Mouse (Mus musculus) retina, embryonic 14.5 days (tissue): Measurements from ENCODE around the gene Dedd2.

Experiments
- DNase-seq: peaks from one replicate; pipeline ENCODE4 v3.0.0-alpha.2; 2015; ENCODE audit warnings: low spot score

Gene Dedd2

DNA sequence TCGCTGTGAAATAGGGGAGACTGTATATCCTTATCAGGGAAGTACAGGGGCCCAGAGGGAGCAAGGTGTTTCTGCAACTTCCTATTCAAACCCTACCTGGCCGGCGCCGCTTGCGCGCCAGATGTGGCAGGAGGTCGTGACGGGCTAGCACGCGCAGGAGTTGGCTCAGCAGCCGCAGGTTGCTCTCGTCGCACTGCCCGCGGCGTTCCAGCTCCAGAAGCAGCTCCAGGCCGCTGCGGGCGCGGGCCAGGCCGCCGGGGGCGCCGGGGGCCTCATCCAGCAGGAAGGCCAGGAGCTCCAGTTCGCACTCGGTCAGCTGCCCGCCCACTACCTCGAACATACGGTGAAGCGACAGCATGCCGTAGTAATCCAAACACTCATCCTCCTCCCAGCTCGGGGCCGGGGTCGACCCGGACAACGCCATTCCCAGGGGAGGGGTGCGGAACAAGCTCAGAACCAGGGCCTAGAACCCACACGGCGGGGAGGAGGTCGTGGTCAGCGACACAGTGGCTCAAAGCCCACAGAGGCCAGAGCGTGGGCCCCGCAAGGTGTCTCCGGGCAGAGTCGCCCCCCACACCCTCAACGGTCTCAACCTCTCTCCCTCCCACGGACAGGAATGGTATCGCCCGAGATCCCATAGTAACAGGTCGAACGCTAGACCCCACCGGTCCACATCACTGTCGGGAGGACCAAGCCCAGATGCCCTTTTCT lies 1.6 kb downstream of the Dedd2 start:
- peak; percentile 86 for DNase-seq

- no peak for DNase-seq
Measured at GRCm38 (mm10) chr7:25217653-25218395, 2.6 kb downstream of the Dedd2 start.

GRCm38 (mm10) chr7:25214172-25214571 lies 6.2 kb downstream of the Dedd2 start:
- DNase-seq: no peak

GRCm38 (mm10) chr7:25213099-25213498 lies 7.3 kb downstream of the Dedd2 start:
- DNase-seq: no peak

DNA sequence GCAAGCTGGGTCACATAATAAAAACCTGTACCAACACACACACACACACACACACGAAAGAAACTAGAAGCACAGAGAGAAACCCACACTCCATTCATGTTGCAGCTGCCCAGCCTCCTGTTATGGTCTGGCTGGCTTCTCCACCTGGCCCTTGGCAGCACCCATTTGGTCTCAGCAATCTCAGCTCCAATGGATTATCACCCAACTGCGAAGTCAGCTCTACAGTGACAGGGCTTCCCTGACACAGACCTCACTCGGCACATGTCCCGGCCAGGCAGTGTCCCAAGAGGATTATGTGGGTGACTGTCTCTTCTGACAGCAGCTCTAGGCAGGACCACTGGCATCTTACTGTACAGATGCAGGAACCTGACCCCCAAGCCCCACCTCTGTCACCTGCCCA lies 9.9 kb downstream of the Dedd2 start:
- no peak for DNase-seq

GRCm38 (mm10) chr7:25209161-25209622 lies 11.2 kb downstream of the Dedd2 start:
- no peak for DNase-seq

DNA sequence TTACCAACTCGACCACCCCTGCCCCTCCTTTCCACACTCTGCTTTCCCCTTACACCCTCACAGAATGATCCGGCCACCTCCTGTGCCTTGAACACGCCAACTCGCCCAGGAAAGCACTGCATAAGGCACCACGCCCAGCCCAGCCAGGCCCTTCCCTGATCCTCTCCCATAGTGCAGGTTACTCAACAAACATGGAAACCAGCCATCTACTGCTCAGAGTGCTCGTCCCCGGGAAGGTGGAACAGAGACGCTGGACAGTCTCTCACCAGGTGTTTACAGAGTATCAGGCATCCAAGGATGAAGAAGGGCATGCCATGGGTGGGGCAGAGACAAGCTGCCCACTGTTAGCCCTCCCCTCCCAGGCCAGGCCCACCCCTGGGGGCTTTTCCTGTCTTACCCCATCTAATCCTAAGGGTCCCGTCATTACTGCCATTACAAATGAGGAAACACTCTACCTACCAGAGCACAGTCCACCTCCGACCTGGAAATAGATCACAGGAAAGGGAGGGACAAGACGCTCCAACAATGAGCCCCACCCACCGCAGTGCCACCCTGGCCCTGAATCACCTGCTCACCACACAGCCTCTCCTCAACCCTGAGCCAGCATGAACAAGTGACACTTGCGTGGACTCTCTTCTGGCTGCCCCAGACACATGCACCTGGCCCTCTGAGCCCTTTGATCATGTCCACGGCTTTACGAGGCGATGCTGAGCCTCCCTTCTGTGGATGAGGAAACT lies 14.2 kb downstream of the Dedd2 start:
- no peak for DNase-seq

DNA sequence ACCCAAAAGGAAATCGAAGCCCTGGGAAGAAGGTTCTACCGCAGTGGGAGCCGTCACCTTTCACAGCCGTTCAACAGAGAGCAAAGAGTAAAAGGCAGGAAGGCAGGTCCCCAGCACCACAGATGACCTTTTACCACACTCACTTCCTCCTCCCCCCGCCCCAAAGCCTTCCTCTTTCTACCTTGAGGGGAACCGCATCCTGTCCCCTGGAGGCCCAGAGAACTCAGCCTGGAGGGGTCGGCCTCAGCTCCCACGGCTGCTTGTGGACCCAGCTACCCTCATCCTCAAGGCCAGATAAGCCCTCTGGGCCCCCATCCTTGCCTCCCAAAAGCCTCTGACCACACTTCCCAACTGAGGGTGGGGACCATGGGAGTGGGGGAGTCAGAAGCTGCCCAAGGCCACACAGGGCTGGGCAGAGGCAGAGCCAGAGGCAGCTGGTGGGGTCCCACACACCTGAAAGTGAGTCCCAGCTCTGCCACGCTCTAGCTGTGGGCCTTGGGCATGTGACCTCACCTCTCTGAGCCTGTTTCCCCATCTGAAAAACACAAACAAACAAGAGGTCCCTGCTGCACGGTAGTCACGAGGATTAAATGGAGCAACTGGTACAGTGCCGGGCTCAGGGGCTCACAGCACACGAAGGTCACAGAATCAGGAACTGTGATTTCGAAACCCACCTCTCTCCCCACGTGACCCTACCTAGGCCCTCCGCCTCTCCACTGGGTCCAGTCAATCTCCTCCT lies 14.9 kb downstream of the Dedd2 start:
- DNase-seq: no peak

DNA sequence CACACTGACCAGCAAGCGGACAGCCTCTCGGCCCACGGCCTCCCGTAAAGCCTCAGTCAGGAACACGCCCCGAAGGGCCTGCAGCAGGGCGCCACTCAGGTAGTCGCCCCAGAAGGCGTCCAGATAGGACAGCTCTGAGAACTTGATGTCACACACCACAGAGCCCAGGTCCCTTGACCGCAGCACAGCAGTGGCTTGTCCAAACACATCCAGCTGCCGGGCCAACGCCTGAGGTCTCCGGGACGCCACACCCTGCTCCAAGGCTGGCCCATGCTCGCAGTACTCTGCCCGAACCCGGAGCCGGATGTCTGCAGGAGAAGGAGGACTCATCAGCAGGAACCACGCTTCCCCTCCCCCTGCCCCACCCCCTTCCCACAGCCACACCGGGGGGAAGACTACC lies 16.8 kb downstream of the Dedd2 start:
- no peak for DNase-seq

DNA sequence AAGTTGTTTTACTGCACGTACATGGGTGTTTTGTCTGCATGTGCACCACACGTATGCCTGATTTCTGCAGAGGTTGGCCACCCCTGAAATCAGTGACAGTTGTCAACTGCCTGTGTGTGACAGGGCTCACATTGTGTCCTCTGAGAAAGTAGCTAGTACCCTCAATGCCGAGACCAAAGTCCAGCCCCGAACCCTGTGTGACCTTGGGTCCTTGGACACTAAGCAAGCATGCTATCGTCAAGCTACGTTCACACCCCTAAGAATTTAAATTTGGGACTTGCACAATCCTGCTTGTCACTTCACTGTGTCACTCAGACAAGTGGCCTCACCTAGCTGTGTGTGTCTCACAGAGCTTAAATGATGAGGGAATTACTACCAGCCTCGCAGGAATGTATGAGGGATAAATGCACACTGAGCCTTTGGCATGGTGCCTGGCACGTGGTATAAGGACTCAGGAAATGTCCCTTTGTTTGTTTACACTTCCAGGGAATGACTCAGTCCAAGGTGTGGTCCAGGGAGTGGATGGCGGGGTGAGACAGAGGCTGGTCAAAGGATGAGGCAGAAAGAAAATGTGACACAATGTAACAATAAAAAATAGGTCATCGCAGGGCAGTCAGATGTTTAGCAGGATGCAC lies 22.9 kb downstream of the Dedd2 start:
- DNase-seq: no peak

DNA sequence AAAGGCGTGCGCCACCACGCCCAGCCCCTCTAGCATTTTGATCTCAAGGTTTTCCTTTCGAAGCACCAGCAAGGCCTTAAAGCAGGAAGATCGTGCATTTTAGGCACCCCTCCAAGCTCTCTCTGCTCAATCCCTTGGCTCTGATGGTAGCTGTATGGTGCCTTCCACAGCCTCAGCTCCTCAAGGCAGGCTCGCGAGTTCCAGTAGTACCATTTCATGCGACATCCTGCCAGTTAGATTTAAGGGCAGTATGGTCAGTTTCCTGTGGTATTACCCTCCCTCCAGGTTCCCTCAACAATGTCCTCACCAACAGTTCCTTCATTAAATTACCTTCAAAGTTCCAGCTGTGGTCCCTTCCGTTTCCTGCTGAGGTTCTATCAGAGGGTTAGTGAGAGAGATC lies 24.3 kb downstream of the Dedd2 start:
- DNase-seq: no peak

DNA sequence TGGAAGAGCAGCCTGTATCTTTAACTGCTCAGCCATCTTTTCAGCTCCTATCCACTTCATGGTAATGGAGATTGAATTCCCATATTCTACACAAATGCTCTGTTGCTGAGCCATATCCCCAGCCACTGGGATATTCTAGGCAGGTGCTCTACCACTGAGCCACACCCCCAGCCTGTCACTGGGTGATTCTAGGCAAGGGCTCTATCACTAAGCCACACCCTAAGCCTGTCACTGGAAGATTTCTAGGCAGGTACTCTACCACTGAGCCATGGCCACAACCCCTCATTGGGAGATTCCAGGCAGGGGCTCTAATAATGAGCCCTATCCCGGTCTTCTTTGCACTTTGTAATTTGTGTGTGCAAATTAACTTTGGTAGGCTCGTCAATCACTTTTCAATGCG lies 25.3 kb downstream of the Dedd2 start:
- DNase-seq: no peak

DNA sequence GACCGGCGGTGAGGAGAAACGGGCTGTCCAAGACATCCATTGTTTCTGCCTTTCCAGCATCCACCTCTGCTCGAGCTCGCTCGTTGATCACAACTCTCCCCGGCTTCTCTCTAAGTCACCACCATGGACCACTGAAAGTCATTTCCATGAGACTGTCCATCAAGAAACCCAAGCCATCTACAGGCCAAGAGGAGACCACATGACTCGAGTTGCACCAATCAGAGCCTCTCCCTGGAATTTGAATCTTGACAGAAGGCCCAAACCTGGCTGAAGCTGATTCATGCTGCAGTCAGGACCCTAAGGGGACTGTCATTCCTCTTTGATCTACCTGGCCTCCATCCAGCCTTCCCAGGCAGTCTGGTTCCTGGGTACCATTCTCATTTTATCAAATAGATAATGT lies 28.3 kb downstream of the Dedd2 start:
- DNase-seq: no peak

GRCm38 (mm10) chr7:25190806-25191205 lies 29.6 kb downstream of the Dedd2 start:
- no peak for DNase-seq

GRCm38 (mm10) chr7:25187662-25188650 lies 32.5 kb downstream of the Dedd2 start:
- DNase-seq: peak; percentile 97

DNA sequence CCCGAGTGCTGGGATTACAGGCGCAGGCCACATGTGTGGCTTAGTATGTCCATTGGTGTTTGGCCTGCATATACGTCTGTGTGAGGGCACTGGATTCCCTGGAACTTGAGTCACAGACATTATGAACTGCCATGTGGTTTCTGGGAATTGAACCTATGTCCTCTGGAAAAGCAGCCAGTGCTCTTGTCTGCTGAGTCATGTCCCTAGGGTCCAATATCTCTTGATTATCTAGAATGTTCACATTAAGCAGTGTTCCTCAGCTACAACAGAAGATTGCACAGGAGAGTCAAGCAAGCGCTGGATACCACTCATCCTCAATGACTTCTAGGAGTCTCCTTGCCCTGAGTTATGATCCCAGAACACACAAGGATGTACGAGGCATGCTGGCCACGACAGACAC lies 36.3 kb downstream of the Dedd2 start:
- DNase-seq: no peak

DNA sequence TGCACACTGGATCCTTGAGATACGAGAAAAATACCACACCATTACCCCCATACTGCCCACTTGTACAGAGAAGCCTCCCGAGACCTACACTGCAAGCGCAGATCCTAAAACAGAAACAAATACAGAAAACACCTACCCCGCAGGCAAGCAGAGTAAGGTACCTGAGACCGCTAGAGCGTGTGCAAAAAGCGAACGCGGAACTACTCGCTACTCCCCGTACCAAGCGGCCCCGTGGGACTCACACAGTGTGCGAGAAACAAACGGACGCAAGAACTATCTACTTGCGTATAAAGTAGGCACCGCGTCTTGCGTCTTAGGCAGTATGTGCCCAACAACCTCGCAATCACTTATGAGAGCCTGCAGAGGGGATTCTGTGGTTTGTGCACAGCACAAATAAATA lies 38.6 kb downstream of the Dedd2 start:
- no peak for DNase-seq

DNA sequence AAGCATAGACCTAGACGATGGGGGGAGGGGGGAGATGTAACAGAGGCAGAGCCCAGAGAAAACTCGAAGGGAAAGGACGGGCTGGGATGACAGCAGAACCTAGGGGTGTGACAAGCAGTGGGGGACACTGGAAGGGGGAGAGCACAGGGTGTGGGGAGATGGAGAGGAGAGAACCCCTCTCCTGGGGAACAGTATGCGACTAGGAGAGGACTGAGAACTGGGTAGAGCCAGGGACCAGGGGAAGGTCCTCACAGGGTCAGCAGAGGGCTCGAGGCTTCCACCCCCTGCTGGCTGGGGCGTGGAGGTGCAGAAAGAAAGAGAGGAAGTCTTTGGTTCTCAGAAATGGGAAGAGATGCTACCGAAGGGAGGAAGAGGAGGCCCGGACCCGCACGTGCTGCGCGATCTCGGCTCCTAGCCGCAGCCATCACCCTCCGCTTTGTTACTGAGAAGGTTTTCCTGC lies 39.1 kb downstream of the Dedd2 start:
- DNase-seq: peak; percentile 83

GRCm38 (mm10) chr7:25180512-25180911 lies 39.9 kb downstream of the Dedd2 start:
- DNase-seq: no peak

GRCm38 (mm10) chr7:25179606-25180161 lies 40.7 kb downstream of the Dedd2 start, which contains the start of gene Pou2f2:
Gene Pou2f2, minus strand, starts transcription at chr7:25179726.
- DNase-seq: peak; percentile 90
